Mouse (Mus musculus): ENCODE measurements around the gene Tmem147. TPM values are rescaled to one million over a fixed set of nuclear protein-coding genes. Genes with fewer than 3 reads are reported as not detected.

Tmem147 gene
- polyA plus RNA-seq, 1 experiment from 2014 or later, result 192 TPM

Other genes starting within 250 kb of the Tmem147 start
- 12.8 and 14.4 TPM in 2 replicates for gene Prodh2, start 235.9 kb downstream of the Tmem147 start, polyA plus RNA-seq (2015; fragmentation: Nextera tagmentation; extraction: Ambion mirVana)
- gene Arhgap33, start 194.5 kb downstream of the Tmem147 start, polyA plus RNA-seq (2015; fragmentation: Nextera tagmentation; extraction: Ambion mirVana), result 11.7 and 16.0 TPM in 2 replicates
- gene Hspb6, start 177.4 kb downstream of the Tmem147 start, polyA plus RNA-seq (2015; fragmentation: Nextera tagmentation; extraction: Ambion mirVana), result 12.8 and 20.1 TPM in 2 replicates
- 14.1 and 18.6 TPM in 2 replicates for gene Proser3, start 177.2 kb downstream of the Tmem147 start, polyA plus RNA-seq (2015; fragmentation: Nextera tagmentation; extraction: Ambion mirVana)
- 37.6 and 40.5 TPM in 2 replicates for gene Lin37, start 169.7 kb downstream of the Tmem147 start, polyA plus RNA-seq (2015; fragmentation: Nextera tagmentation; extraction: Ambion mirVana)
- 94.8 and 102 TPM in 2 replicates for gene U2af1l4, start 166.2 kb downstream of the Tmem147 start, polyA plus RNA-seq (2015; fragmentation: Nextera tagmentation; extraction: Ambion mirVana)
- gene Gm49396, start 166.2 kb downstream of the Tmem147 start, polyA plus RNA-seq (2015; fragmentation: Nextera tagmentation; extraction: Ambion mirVana), result 15.0 and 17.0 TPM in 2 replicates
- gene Psenen, start 165.9 kb downstream of the Tmem147 start, polyA plus RNA-seq (2015; fragmentation: Nextera tagmentation; extraction: Ambion mirVana), result 152 TPM in 2 replicates
- 3.8 and 6.0 TPM in 2 replicates for gene Igflr1, start 164.1 kb downstream of the Tmem147 start, polyA plus RNA-seq (2015; fragmentation: Nextera tagmentation; extraction: Ambion mirVana)
- 6.7 and 10.9 TPM in 2 replicates for gene Kmt2b, start 140.8 kb downstream of the Tmem147 start, polyA plus RNA-seq (2015; fragmentation: Nextera tagmentation; extraction: Ambion mirVana)
- 0.36 and 0.63 TPM in 2 replicates for gene Zbtb32, start 130.6 kb downstream of the Tmem147 start, polyA plus RNA-seq (2015; fragmentation: Nextera tagmentation; extraction: Ambion mirVana)
- 3.6 and 5.3 TPM in 2 replicates for gene Upk1a, start 116.7 kb downstream of the Tmem147 start, polyA plus RNA-seq (2015; fragmentation: Nextera tagmentation; extraction: Ambion mirVana)
- 1,049 and 1,131 TPM in 2 replicates for gene Cox6b1, start 103.4 kb downstream of the Tmem147 start, polyA plus RNA-seq (2015; fragmentation: Nextera tagmentation; extraction: Ambion mirVana)
- not detected in 2 replicates for gene Etv2, start 93.7 kb downstream of the Tmem147 start, polyA plus RNA-seq (2015; fragmentation: Nextera tagmentation; extraction: Ambion mirVana)
- gene Rbm42, start 79.2 kb downstream of the Tmem147 start, polyA plus RNA-seq (2015; fragmentation: Nextera tagmentation; extraction: Ambion mirVana), result 118 and 119 TPM in 2 replicates
- gene Haus5, start 64.5 kb downstream of the Tmem147 start, polyA plus RNA-seq (2015; fragmentation: Nextera tagmentation; extraction: Ambion mirVana), result 58.0 and 61.1 TPM in 2 replicates
- not detected in 2 replicates for gene Pmis2, start 57.9 kb downstream of the Tmem147 start, polyA plus RNA-seq (2015; fragmentation: Nextera tagmentation; extraction: Ambion mirVana)
- 0.58 TPM in 1 of 2 replicates, not detected in the other for gene 2200002J24Rik, start 30.6 kb downstream of the Tmem147 start, polyA plus RNA-seq (2015; fragmentation: Nextera tagmentation; extraction: Ambion mirVana)
- 1.3 and 1.5 TPM in 2 replicates for gene Atp4a, start 17.3 kb downstream of the Tmem147 start, polyA plus RNA-seq (2015; fragmentation: Nextera tagmentation; extraction: Ambion mirVana)
- 0.35 and 0.68 TPM in 2 replicates for gene Gapdhs, start 14.1 kb upstream of the Tmem147 start, polyA plus RNA-seq (2015; fragmentation: Nextera tagmentation; extraction: Ambion mirVana)
- 2.2 and 2.6 TPM in 2 replicates for gene Sbsn, start 21.9 kb upstream of the Tmem147 start, polyA plus RNA-seq (2015; fragmentation: Nextera tagmentation; extraction: Ambion mirVana)
- 1.3 and 7.7 TPM in 2 replicates for gene Dmkn, start 34.2 kb upstream of the Tmem147 start, polyA plus RNA-seq (2015; fragmentation: Nextera tagmentation; extraction: Ambion mirVana)
- 5.8 and 26.9 TPM in 2 replicates for gene Krtdap, start 58.4 kb upstream of the Tmem147 start, polyA plus RNA-seq (2015; fragmentation: Nextera tagmentation; extraction: Ambion mirVana)
- 0.19 and 0.49 TPM in 2 replicates for gene Ffar2, start 94.2 kb upstream of the Tmem147 start, polyA plus RNA-seq (2015; fragmentation: Nextera tagmentation; extraction: Ambion mirVana)
- 0.22 and 0.88 TPM in 2 replicates for gene Ffar3, start 126.6 kb upstream of the Tmem147 start, polyA plus RNA-seq (2015; fragmentation: Nextera tagmentation; extraction: Ambion mirVana)
- gene Ffar1, start 132.0 kb upstream of the Tmem147 start, polyA plus RNA-seq (2015; fragmentation: Nextera tagmentation; extraction: Ambion mirVana), result not detected in 2 replicates
- gene Cd22, start 150.8 kb upstream of the Tmem147 start, polyA plus RNA-seq (2015; fragmentation: Nextera tagmentation; extraction: Ambion mirVana), result 0.12 and 0.19 TPM in 2 replicates
- gene Mag, start 185.3 kb upstream of the Tmem147 start, polyA plus RNA-seq (2015; fragmentation: Nextera tagmentation; extraction: Ambion mirVana), result 0.39 and 0.61 TPM in 2 replicates
- gene Hamp2, start 195.1 kb upstream of the Tmem147 start, polyA plus RNA-seq (2015; fragmentation: Nextera tagmentation; extraction: Ambion mirVana), result not detected in 2 replicates
- gene Hamp, start 214.5 kb upstream of the Tmem147 start, polyA plus RNA-seq (2015; fragmentation: Nextera tagmentation; extraction: Ambion mirVana), result not detected in 2 replicates
- gene Usf2, start 227.3 kb upstream of the Tmem147 start, polyA plus RNA-seq (2015; fragmentation: Nextera tagmentation; extraction: Ambion mirVana), result 25.0 and 25.3 TPM in 2 replicates
- 62.7 and 62.8 TPM in 2 replicates for gene Lsr, start 243.9 kb upstream of the Tmem147 start, polyA plus RNA-seq (2015; fragmentation: Nextera tagmentation; extraction: Ambion mirVana)
- 5.8 and 6.8 TPM in 2 replicates for gene Fam187b, start 244.2 kb upstream of the Tmem147 start, polyA plus RNA-seq (2015; fragmentation: Nextera tagmentation; extraction: Ambion mirVana)

Measured in kidney, embryonic 15.5 days (tissue).